ENCODE assay signal across 35 mouse cellular contexts in the genomic region with DNA sequence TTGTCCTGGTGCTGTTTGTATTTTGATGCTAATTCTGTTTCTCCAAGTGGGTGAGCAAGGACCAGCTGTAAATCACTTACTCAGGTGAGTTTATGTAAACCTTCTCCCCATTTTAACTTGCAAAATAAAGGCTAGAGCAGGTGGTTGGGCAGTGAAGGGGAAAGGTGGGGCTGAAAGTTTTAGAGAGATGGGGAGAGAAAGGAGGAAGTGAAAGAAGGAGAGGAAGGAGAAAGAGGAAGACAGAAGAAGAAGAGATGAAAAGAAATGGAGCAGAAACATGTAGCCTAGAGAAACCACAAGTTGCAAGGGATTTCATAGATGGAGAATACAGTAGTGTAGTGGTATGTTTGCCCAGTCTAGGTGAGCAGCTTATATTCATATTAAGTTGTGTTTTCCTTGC. TPM values are rescaled to one million over a fixed set of nuclear protein-coding genes. Genes with fewer than 3 reads are reported as not detected.
DNase-seq lines count a peak whose midpoint lies in the region; ATAC-seq and TF ChIP-seq lines count a peak whose summit lies in the region.
"Had no signal": no experiment of that assay in that cellular context is flagged by ENCODE, and none has a peak within 500 bp of the region (broad histone marks: within the 10 kb centered on the region; RNA-seq: fewer than 3 reads in every experiment).

No protein-coding gene starts in this region.

- H3K4me2 ChIP-seq in lung, postnatal 0 days (replicated peaks; ENCODE audit: low read depth, low read length) = no peak overlapping the region
- H3K4me2 ChIP-seq: embryonic facial prominence, embryonic 13.5 days; forebrain, embryonic 12.5 days; forebrain, embryonic 15.5 days; heart, embryonic 12.5 days; heart, embryonic 15.5 days; hindbrain, embryonic 13.5 days had no signal

- H3K27ac ChIP-seq in lung, postnatal 0 days (ENCODE audit: low read length) = no peak overlapping the region
- H3K27ac ChIP-seq: embryonic facial prominence, embryonic 10.5 days; embryonic facial prominence, embryonic 13.5 days; forebrain, embryonic 12.5 days; forebrain, embryonic 15.5 days; heart, embryonic 15.5 days; hindbrain, embryonic 10.5 days; hindbrain, embryonic 13.5 days had no signal

- H3K4me1 ChIP-seq in lung, postnatal 0 days (ENCODE audit: insufficient read depth, low read depth, low read length) = no peaks in the 10 kb centered on the region
- H3K4me1 ChIP-seq: embryonic facial prominence, embryonic 10.5 days; embryonic facial prominence, embryonic 13.5 days; forebrain, embryonic 12.5 days; forebrain, embryonic 15.5 days; heart, embryonic 12.5 days; heart, embryonic 15.5 days; hindbrain, embryonic 10.5 days; hindbrain, embryonic 13.5 days had no signal

- no peak overlapping the region for H3K9ac ChIP-seq in lung, postnatal 0 days (replicated peaks; ENCODE audit: low read depth)
- H3K9ac ChIP-seq: embryonic facial prominence, embryonic 13.5 days; forebrain, embryonic 12.5 days; forebrain, embryonic 15.5 days; heart, embryonic 12.5 days; heart, embryonic 15.5 days; hindbrain, embryonic 13.5 days had no signal

- no peaks in the 10 kb centered on the region for H3K9me3 ChIP-seq in lung, postnatal 0 days (ENCODE audit: low read length)
- H3K9me3 ChIP-seq: embryonic facial prominence, embryonic 10.5 days; embryonic facial prominence, embryonic 13.5 days; forebrain, embryonic 12.5 days; forebrain, embryonic 15.5 days; heart, embryonic 15.5 days; hindbrain, embryonic 13.5 days had no signal

- no peak overlapping the region for H3K4me3 ChIP-seq in lung, postnatal 0 days (ENCODE audit: low read depth, low read length)
- H3K4me3 ChIP-seq: embryonic facial prominence, embryonic 10.5 days; embryonic facial prominence, embryonic 13.5 days; erythroblast, embryonic 14.5 days; forebrain, embryonic 12.5 days; forebrain, embryonic 15.5 days; heart, embryonic 12.5 days; heart, embryonic 15.5 days; hindbrain, embryonic 10.5 days; hindbrain, embryonic 13.5 days had no signal

- peak; percentile 2 for DNase-seq in lung, postnatal 25 days (ENCODE audit: low spot score)
- no peak for DNase-seq in lung, postnatal 0 days (ENCODE audit: low spot score)
- DNase-seq in A20 (ENCODE audit: low read depth, low spot score) = peak; percentile 74
- no peak for DNase-seq in kidney, adult 9 months
- DNase-seq in cerebellum, adult 9-11 months = no peak
- no peak for DNase-seq in cerebellum, adult 8-10 months
- DNase-seq: adrenal gland, adult 8-10 months; adrenal gland, postnatal 25 days; cerebellum, adult 11-12 months; cerebellum, adult 9-10 months; cerebellum, postnatal 25 days; embryo, embryonic 11 days; gastrocnemius, postnatal 25 days; heart, adult 11 months; heart, postnatal 10 days; heart, postnatal 36 days had no signal

- no peaks in the 10 kb centered on the region for H3K27me3 ChIP-seq in lung, postnatal 0 days (replicated peaks; ENCODE audit: insufficient read depth, low read length)
- H3K27me3 ChIP-seq: embryonic facial prominence, embryonic 13.5 days; forebrain, embryonic 12.5 days; forebrain, embryonic 15.5 days; heart, embryonic 12.5 days; heart, embryonic 15.5 days; hindbrain, embryonic 13.5 days had no signal

- TF ChIP-seq EP300 in lung, postnatal 0 days (IDR thresholded peaks at IDR 0.05) = no peak

- ATAC-seq in lung, postnatal 0 days = no peak
- peak; percentile 42; the same call in 1 of the 2 replicates for ATAC-seq in common myeloid progenitor, adult 5-6 weeks (replicated peaks; ENCODE audit: low read depth, poor library complexity, severe bottlenecking)
- peak; percentile 44; the same call in 1 of the 2 replicates for ATAC-seq in megakaryocyte progenitor cell, adult 5-6 weeks (replicated peaks; ENCODE audit: poor library complexity)
- ATAC-seq: activated CD4-positive, CD25-positive, alpha-beta regulatory T cell, adult 4 months; CD4-positive, CD25-positive, alpha-beta regulatory T cell, adult 4 months; forebrain, embryonic 15.5 days; hindbrain, embryonic 16.5 days had no signal

- TF ChIP-seq CTCF in lung, postnatal 0 days (IDR thresholded peaks at IDR 0.05) = no peak

- no peaks in the 10 kb centered on the region for H3K36me3 ChIP-seq in lung, postnatal 0 days (ENCODE audit: insufficient read depth, low read length)
- H3K36me3 ChIP-seq: embryonic facial prominence, embryonic 10.5 days; embryonic facial prominence, embryonic 13.5 days; forebrain, embryonic 12.5 days; forebrain, embryonic 15.5 days; heart, embryonic 12.5 days; heart, embryonic 15.5 days; hindbrain, embryonic 10.5 days; hindbrain, embryonic 13.5 days had no signal

RNA-seq across cellular contexts. Expression of a gene that starts 22.3 kb away (rescaled TPM):
- polyA plus RNA-seq in lung, postnatal 0 days (2015; fragmentation: Nextera tagmentation; extraction: Ambion mirVana) = not detected in 2 replicates
- not detected in 2 replicates for total RNA-seq in common myeloid progenitor, adult 5-6 weeks (2017)
- total RNA-seq in megakaryocyte progenitor cell, adult 5-6 weeks (2015) = not detected in 2 replicates
- not detected in 2 replicates for total RNA-seq in megakaryocyte progenitor cell, adult 5-6 weeks (2017)
- total RNA-seq: adrenal gland, adult 8-10 months; adrenal gland, postnatal 25 days; gastrocnemius, adult 8-10 months; gastrocnemius, postnatal 25 days; heart, postnatal 10 days; heart, postnatal 36 days had no signal
- polyA plus RNA-seq: activated CD4-positive, CD25-positive, alpha-beta regulatory T cell, adult 4 months; brain, embryonic 14.5 days; C2C12; CD4-positive, CD25-positive, alpha-beta regulatory T cell, adult 4 months; cortical plate, adult 2 months; embryonic facial prominence, embryonic 10.5 days; embryonic facial prominence, embryonic 13.5 days; forebrain, embryonic 12.5 days; forebrain, embryonic 15.5 days; heart, embryonic 12.5 days; heart, embryonic 15.5 days; hindbrain, embryonic 10.5 days; hindbrain, embryonic 13.5 days; hindbrain, embryonic 16.5 days had no signal

RNA-seq across cellular contexts. Expression of a gene that starts 35.9 kb away (rescaled TPM):
- polyA plus RNA-seq in lung, postnatal 0 days (2015; fragmentation: Nextera tagmentation; extraction: Ambion mirVana) = not detected in 2 replicates
- total RNA-seq in common myeloid progenitor, adult 5-6 weeks (2017) = not detected in 2 replicates
- total RNA-seq in megakaryocyte progenitor cell, adult 5-6 weeks (2015) = not detected in 2 replicates
- total RNA-seq in megakaryocyte progenitor cell, adult 5-6 weeks (2017) = not detected in 2 replicates
- total RNA-seq: adrenal gland, adult 8-10 months; adrenal gland, postnatal 25 days; ES-E14; gastrocnemius, adult 8-10 months; gastrocnemius, postnatal 25 days; heart, postnatal 10 days; heart, postnatal 36 days had no signal
- polyA plus RNA-seq: activated CD4-positive, CD25-positive, alpha-beta regulatory T cell, adult 4 months; brain, embryonic 14.5 days; erythroblast, embryonic 14.5 days; heart, embryonic 12.5 days had no signal

RNA-seq across cellular contexts. Expression of a gene that starts 47.9 kb away (rescaled TPM):
- not detected in 2 replicates for polyA plus RNA-seq in lung, postnatal 0 days (2015; fragmentation: Nextera tagmentation; extraction: Ambion mirVana)
- not detected in 2 replicates for total RNA-seq in common myeloid progenitor, adult 5-6 weeks (2017)
- not detected in 2 replicates for total RNA-seq in megakaryocyte progenitor cell, adult 5-6 weeks (2015)
- total RNA-seq in megakaryocyte progenitor cell, adult 5-6 weeks (2017) = not detected in 2 replicates
- total RNA-seq: adrenal gland, adult 8-10 months; adrenal gland, postnatal 25 days; gastrocnemius, adult 8-10 months; gastrocnemius, postnatal 25 days; heart, postnatal 10 days; heart, postnatal 36 days had no signal
- polyA plus RNA-seq: activated CD4-positive, CD25-positive, alpha-beta regulatory T cell, adult 4 months; brain, embryonic 14.5 days; C2C12; CD4-positive, CD25-positive, alpha-beta regulatory T cell, adult 4 months; cortical plate, adult 2 months; embryonic facial prominence, embryonic 10.5 days; embryonic facial prominence, embryonic 13.5 days; erythroblast, embryonic 14.5 days; forebrain, embryonic 12.5 days; forebrain, embryonic 15.5 days; heart, embryonic 12.5 days; heart, embryonic 15.5 days; hindbrain, embryonic 10.5 days; hindbrain, embryonic 13.5 days; hindbrain, embryonic 16.5 days had no signal

Comparison
In these comparisons a context has a peak if more than half of its experiments do, and no peak if none do; other contexts are left out.
1. DNase-seq: peak in lung, postnatal 25 days (single experiment) and A20 (single experiment); none in lung, postnatal 0 days (single experiment), kidney, adult 9 months (single experiment), cerebellum, adult 9-11 months (single experiment) and cerebellum, adult 8-10 months (single experiment).